Mouse (Mus musculus): Measurements from ENCODE around the gene Recql5. TPM values are rescaled to one million over a fixed set of nuclear protein-coding genes. Genes with fewer than 3 reads are reported as not detected.

Recql5 gene
- total RNA-seq, 2 experiments from 2014 or later = 27.1 to 29.4 TPM

- TF ChIP-seq CTCF (IDR thresholded peaks at IDR 0.05) = no peak
- no peak for DNase-seq (ENCODE audit: extremely low spot score in 1 of 2, low spot score in 2 of 2)
- intact Hi-C loops (cut with DNase I) = no loop called here
- no peak overlapping the region for H3K27ac ChIP-seq
- no peak overlapping the region for H3K4me3 ChIP-seq
These were observed 90.0 kb downstream of the Recql5 start for GRCm38 (mm10) chr11:115843141-115843890.

Other genes with a start within 250 kb of the Recql5 start
- gene Grb2, start 224.9 kb downstream of the Recql5 start, total RNA-seq (2021) = 100 to 1,000 TPM; 186 to 196 TPM
- gene Tmem94, start 168.0 kb downstream of the Recql5 start, total RNA-seq (2021) = 10 to 100 TPM; 62.3 to 62.7 TPM
- gene Caskin2, start 119.8 kb downstream of the Recql5 start, total RNA-seq (2021) = 10 to 100 TPM; 18.1 to 18.8 TPM
- gene Tsen54, start 118.8 kb downstream of the Recql5 start, total RNA-seq (2021) = 10 to 100 TPM; 12.4 to 14.2 TPM
- 1 to 10 TPM; 2.3 to 3.6 TPM for gene Llgl2, start 109.4 kb downstream of the Recql5 start, total RNA-seq (2021)
- under 1 TPM; 0.36 to 0.79 TPM for gene Myo15b, start 75.1 kb downstream of the Recql5 start, total RNA-seq (2021)
- gene Smim5, start 33.5 kb downstream of the Recql5 start, total RNA-seq (2021) = under 1 TPM in 1 of 2 experiments, not detected in 1; 0.52 TPM
- gene Smim6, start 21.5 kb downstream of the Recql5 start, total RNA-seq (2021) = not detected
- 10 to 100 TPM; 46.7 to 50.1 TPM for gene Sap30bp, start 195 bp downstream of the Recql5 start, total RNA-seq (2021)
- gene Itgb4, start 41.2 kb upstream of the Recql5 start, total RNA-seq (2021) = 1 to 10 TPM; 5.1 to 5.7 TPM
- 10 to 100 TPM; 13.3 to 13.9 TPM for gene Galk1, start 79.2 kb upstream of the Recql5 start, total RNA-seq (2021)
- gene H3f3b, start 94.5 kb upstream of the Recql5 start, total RNA-seq (2021) = 100 to 1,000 TPM; 247 to 254 TPM
- 10 to 100 TPM; 22.7 to 24.6 TPM for gene Unk, start 96.8 kb upstream of the Recql5 start, total RNA-seq (2021)
- gene Unc13d, start 144.5 kb upstream of the Recql5 start, total RNA-seq (2021) = 1 to 10 TPM; 1.5 to 2.0 TPM
- gene Wbp2, start 153.5 kb upstream of the Recql5 start, total RNA-seq (2021) = 100 to 1,000 TPM; 387 to 414 TPM
- 1 to 10 TPM; 5.2 to 8.0 TPM for gene Trim47, start 193.7 kb upstream of the Recql5 start, total RNA-seq (2021)
- gene Trim65, start 197.7 kb upstream of the Recql5 start, total RNA-seq (2021) = 1 to 10 TPM; 7.6 to 9.1 TPM
- gene Mrpl38, start 205.4 kb upstream of the Recql5 start, total RNA-seq (2021) = 10 to 100 TPM; 59.4 to 66.8 TPM
- 10 to 100 TPM; 85.5 to 87.1 TPM for gene Fbf1, start 234.7 kb upstream of the Recql5 start, total RNA-seq (2021)